Mouse (Mus musculus) neural tube, embryonic 12.5 days (tissue): ENCODE measurements around the gene Nudt3. TPM values are rescaled to one million over a fixed set of nuclear protein-coding genes. Genes with fewer than 3 reads are reported as not detected.

ENCODE experiments used
- ATAC-seq: fragments of 200-750 bp; cut with Nextera tagmentation; 2 replicates; pipeline ENCODE4 v1.8.0; 2017; ENCODE audit warnings: low read depth, mild to moderate bottlenecking, moderate TSS enrichment, moderate library complexity; ENCODE audit not compliant: low FRiP score
- H3K27ac ChIP-seq: fragments of 300-500 bp; sonication (generic); 2 replicates; pipeline ENCODE4 v1.5.1; 2016
- H3K27me3 ChIP-seq: fragments of 300-500 bp; sonication (generic); replicated peaks from 2 replicates; pipeline ENCODE4 v1.6.1; 2016; ENCODE audit warnings: mild to moderate bottlenecking
- H3K36me3 ChIP-seq: fragments of 300-500 bp; sonication (generic); 2 replicates; pipeline ENCODE4 v1.6.1; 2016; ENCODE audit warnings: mild to moderate bottlenecking
- H3K4me1 ChIP-seq: fragments of 300-500 bp; sonication (generic); 2 replicates; pipeline ENCODE4 v1.6.1; 2016
- H3K4me2 ChIP-seq: fragments of 300-500 bp; sonication (generic); replicated peaks from 2 replicates; pipeline ENCODE4 v1.6.1; 2016; ENCODE audit warnings: mild to moderate bottlenecking
- H3K4me3 ChIP-seq: fragments of 300-500 bp; sonication (generic); 2 replicates; pipeline ENCODE4 v1.5.1; 2016
- H3K9ac ChIP-seq: fragments of 300-500 bp; sonication (generic); 2 replicates; pipeline ENCODE4 v1.6.1; 2016; ENCODE audit warnings: mild to moderate bottlenecking
- H3K9me3 ChIP-seq: fragments of 300-500 bp; sonication (generic); 2 replicates; pipeline ENCODE4 v1.6.1; 2016; ENCODE audit warnings: mild to moderate bottlenecking
- WGBS: fragments of 180-500 bp; shearing (Covaris S2); methylation state at CpG from one replicate; pipeline ENCODE4 v1.1.7; 2016; 5-methylcytosine and 5-hydroxymethylcytosine counted together
- polyA plus RNA-seq: library from polyadenylated mRNA; unstranded; fragments of >200 nt; fragmentation: Nextera tagmentation; extraction: Ambion mirVana; gene quantifications from 2 replicates; pipeline ENCODE4 v1.2.1, GENCODE M21; 2016

Gene Nudt3
- polyA plus RNA-seq, 1 experiment from 2014 or later: 213 TPM

- H3K9ac ChIP-seq: no peak overlapping the region
- H3K9me3 ChIP-seq: no peaks in the 10 kb centered on the region
- H3K4me2 ChIP-seq: no peak overlapping the region
- no peak for ATAC-seq
- H3K27ac ChIP-seq: no peak overlapping the region; the same call in 1 of the 2 replicates
- no peaks in the 10 kb centered on the region for H3K27me3 ChIP-seq
- H3K36me3 ChIP-seq: peaks cover 11% of the 10 kb centered on the region; the same call in 1 of the 2 replicates
- H3K4me1 ChIP-seq: peaks cover 21% of the 10 kb centered on the region
- H3K4me3 ChIP-seq: no peak overlapping the region
- 75% methylated on average over 3 of the region's 3 CpGs for WGBS
Observed at GRCm38 (mm10) chr17:27611519-27611884, 11.8 kb downstream of the Nudt3 start.

- no peak for ATAC-seq
- peaks cover 21% of the 10 kb centered on the region for H3K4me1 ChIP-seq
- H3K27me3 ChIP-seq: no peaks in the 10 kb centered on the region
- H3K9me3 ChIP-seq: no peaks in the 10 kb centered on the region
- WGBS: 84% methylated on average over 10 of the region's 10 CpGs
- no peak overlapping the region for H3K27ac ChIP-seq
- no peak overlapping the region for H3K4me3 ChIP-seq
- no peak overlapping the region for H3K4me2 ChIP-seq
- H3K9ac ChIP-seq: no peak overlapping the region
- peaks cover 9% of the 10 kb centered on the region; the same call in 1 of the 2 replicates for H3K36me3 ChIP-seq
Observed at GRCm38 (mm10) chr17:27610679-27611518, 12.4 kb downstream of the Nudt3 start.

GRCm38 (mm10) chr17:27609576-27609975 lies 13.7 kb downstream of the Nudt3 start:
- WGBS: 89% methylated on average over 7 of the region's 7 CpGs

GRCm38 (mm10) chr17:27603522-27604234 lies 19.6 kb downstream of the Nudt3 start:
- H3K9me3 ChIP-seq: no peaks in the 10 kb centered on the region
- no peak for ATAC-seq
- H3K9ac ChIP-seq: no peak overlapping the region
- no peak overlapping the region for H3K4me3 ChIP-seq
- WGBS: 83% methylated on average over 21 of the region's 21 CpGs
- no peak overlapping the region for H3K27ac ChIP-seq
- no peaks in the 10 kb centered on the region for H3K27me3 ChIP-seq
- H3K36me3 ChIP-seq: 0 out of 2 replicates have a peak, but pooled peaks cover 6% of the 10 kb centered on the region
- H3K4me1 ChIP-seq: peaks cover 29% of the 10 kb centered on the region
- H3K4me2 ChIP-seq: no peak overlapping the region

More at GRCm38 (mm10) chr17:27609576-27609975, 13.7 kb downstream of the Nudt3 start:
- no peak for ATAC-seq
- Histone ChIP-seq H3K27ac (no peak overlapping the region), H3K4me1 (peaks cover 18% of the 10 kb centered on the region), H3K9me3 (no peaks in the 10 kb centered on the region), H3K4me3 (no peak overlapping the region), H3K4me2 (no peak overlapping the region), H3K36me3 (0 out of 2 replicates have a peak, but pooled peaks cover 6% of the 10 kb centered on the region), H3K9ac (no peak overlapping the region), H3K27me3 (no peaks in the 10 kb centered on the region)

GRCm38 (mm10) chr17:27603036-27603435 lies 20.3 kb downstream of the Nudt3 start:
- ATAC-seq: no peak
- H3K27ac ChIP-seq: no peak overlapping the region
- no peak overlapping the region for H3K4me3 ChIP-seq
- H3K4me2 ChIP-seq: no peak overlapping the region
- WGBS: 86% methylated on average over 2 of the region's 2 CpGs
- no peaks in the 10 kb centered on the region for H3K9me3 ChIP-seq
- H3K27me3 ChIP-seq: no peaks in the 10 kb centered on the region
- H3K4me1 ChIP-seq: peaks cover 29% of the 10 kb centered on the region
- H3K9ac ChIP-seq: no peak overlapping the region
- H3K36me3 ChIP-seq: 0 out of 2 replicates have a peak, but pooled peaks cover 2% of the 10 kb centered on the region

- H3K36me3 ChIP-seq: peaks cover 7% of the 10 kb centered on the region
- H3K9ac ChIP-seq: no peak overlapping the region
- no peak overlapping the region for H3K4me3 ChIP-seq
- no peak overlapping the region for H3K4me2 ChIP-seq
- no peak for ATAC-seq
- H3K27me3 ChIP-seq: no peaks in the 10 kb centered on the region
- H3K4me1 ChIP-seq: peaks cover 29% of the 10 kb centered on the region
- no peak overlapping the region for H3K27ac ChIP-seq
- no peaks in the 10 kb centered on the region for H3K9me3 ChIP-seq
- WGBS: 71% methylated on average over 5 of the region's 5 CpGs
Observed at GRCm38 (mm10) chr17:27600869-27601268, 22.4 kb downstream of the Nudt3 start.

GRCm38 (mm10) chr17:27600286-27600685 lies 23.0 kb downstream of the Nudt3 start:
- Histone ChIP-seq H3K9me3 (no peaks in the 10 kb centered on the region), H3K4me2 (no peak overlapping the region), H3K4me3 (no peak overlapping the region), H3K27ac (no peak overlapping the region), H3K9ac (no peak overlapping the region), H3K36me3 (peaks cover 13% of the 10 kb centered on the region), H3K27me3 (no peaks in the 10 kb centered on the region), H3K4me1 (peaks cover 29% of the 10 kb centered on the region)
- no peak for ATAC-seq
- WGBS: 92% methylated on average over 3 of the region's 3 CpGs

GRCm38 (mm10) chr17:27596376-27597190 lies 26.7 kb downstream of the Nudt3 start:
- WGBS: 87% methylated on average over 21 of the region's 21 CpGs

GRCm38 (mm10) chr17:27595659-27596375 lies 27.5 kb downstream of the Nudt3 start:
- H3K4me1 ChIP-seq: peaks cover under 1% of the 10 kb centered on the region
- H3K36me3 ChIP-seq: peaks cover 50% of the 10 kb centered on the region
- ATAC-seq: no peak
- H3K9ac ChIP-seq: no peak overlapping the region
- H3K4me3 ChIP-seq: no peak overlapping the region
- H3K27me3 ChIP-seq: no peaks in the 10 kb centered on the region
- WGBS: 95% methylated on average over 15 of the region's 15 CpGs
- no peaks in the 10 kb centered on the region for H3K9me3 ChIP-seq
- no peak overlapping the region for H3K4me2 ChIP-seq
- no peak overlapping the region for H3K27ac ChIP-seq

More at GRCm38 (mm10) chr17:27596376-27597190, 26.7 kb downstream of the Nudt3 start:
- no peak overlapping the region for H3K9ac ChIP-seq
- H3K27ac ChIP-seq: no peak overlapping the region
- H3K4me1 ChIP-seq: peaks cover 8% of the 10 kb centered on the region
- no peak overlapping the region for H3K4me2 ChIP-seq
- H3K4me3 ChIP-seq: no peak overlapping the region
- no peaks in the 10 kb centered on the region for H3K9me3 ChIP-seq
- no peak for ATAC-seq
- no peaks in the 10 kb centered on the region for H3K27me3 ChIP-seq
- peaks cover 45% of the 10 kb centered on the region for H3K36me3 ChIP-seq

- Histone ChIP-seq H3K27me3 (no peaks in the 10 kb centered on the region), H3K27ac (no peak overlapping the region), H3K4me2 (no peak overlapping the region), H3K4me3 (no peak overlapping the region), H3K4me1 (no peaks in the 10 kb centered on the region), H3K9ac (no peak overlapping the region), H3K9me3 (no peaks in the 10 kb centered on the region), H3K36me3 (peaks cover 75% of the 10 kb centered on the region)
- ATAC-seq: no peak
- 99% methylated on average over 7 of the region's 7 CpGs for WGBS
Observed at GRCm38 (mm10) chr17:27592565-27592910, 30.8 kb downstream of the Nudt3 start.

- Histone ChIP-seq H3K4me1 (no peaks in the 10 kb centered on the region), H3K27me3 (no peaks in the 10 kb centered on the region), H3K9ac (no peak overlapping the region), H3K9me3 (no peaks in the 10 kb centered on the region), H3K4me3 (no peak overlapping the region), H3K36me3 (peaks cover 75% of the 10 kb centered on the region), H3K4me2 (no peak overlapping the region), H3K27ac (no peak overlapping the region)
- ATAC-seq: no peak
- WGBS: 91% methylated on average over 12 of the region's 12 CpGs
Observed at GRCm38 (mm10) chr17:27591826-27592564, 31.3 kb downstream of the Nudt3 start.
